Mouse (Mus musculus) thymus, adult 18-20 months (tissue): Measurements from ENCODE around the gene Bag6.

Experiments used
- DNase-seq, 2 experiments: peaks; one replicate each; pipeline ENCODE4 v3.0.0; 2022; ENCODE audit warnings: mixed read lengths in 2 of 2

Bag6 gene

DNA sequence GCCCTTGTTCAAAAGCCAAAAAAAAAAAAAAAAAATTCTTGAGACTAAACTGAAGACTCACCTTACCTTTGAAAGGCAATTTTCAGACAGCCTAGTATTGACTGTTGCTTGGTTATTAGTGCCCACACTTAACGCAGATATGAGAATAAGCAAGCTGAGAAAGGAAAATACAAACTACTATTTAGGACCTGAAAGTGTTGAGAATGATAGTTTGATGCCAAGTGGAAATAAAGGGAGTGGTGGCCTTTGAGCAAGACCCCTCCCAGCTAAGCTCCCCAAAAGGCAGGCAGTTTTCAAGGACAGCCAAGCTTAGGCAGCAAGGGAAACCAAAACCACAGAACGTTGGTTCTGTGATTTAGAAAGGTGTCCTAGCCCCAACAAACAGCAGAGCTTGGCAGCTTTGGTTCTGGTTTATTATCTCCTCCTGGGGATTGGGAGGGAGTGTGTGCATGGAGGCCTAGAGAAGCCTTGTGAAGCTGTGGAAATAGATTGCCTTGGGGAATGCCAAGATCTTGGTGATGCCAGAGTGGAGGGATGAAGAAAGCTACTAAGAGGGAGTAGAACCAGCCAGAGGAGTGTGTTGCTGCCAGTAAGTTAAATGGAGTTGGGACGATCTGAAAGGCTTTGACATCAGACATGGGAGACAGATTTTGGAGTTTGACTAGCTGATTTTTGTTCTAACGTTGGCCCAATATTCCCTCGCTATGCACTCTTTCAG, 13.1 kb downstream of the Bag6 start:
- no peak for DNase-seq

DNA sequence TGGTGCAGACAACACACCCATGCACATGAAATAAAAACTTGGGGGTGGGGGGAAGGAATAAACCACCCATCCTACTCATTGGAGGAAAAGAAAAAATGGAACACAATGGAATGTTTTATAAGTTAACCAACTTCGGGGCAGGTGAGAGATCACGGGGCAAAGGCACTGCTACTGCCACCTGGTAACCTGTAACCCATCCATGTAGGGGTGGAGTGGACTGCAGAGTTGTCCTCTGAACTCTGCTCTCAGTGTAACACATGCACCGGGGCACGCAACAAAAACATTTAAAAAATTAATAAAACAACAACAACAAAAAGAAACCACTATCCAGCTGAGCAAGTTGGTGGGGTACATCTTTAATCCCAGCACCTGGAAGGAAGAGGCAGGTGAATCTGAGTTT, 17.1 kb downstream of the Bag6 start:
- DNase-seq, result no peak

DNA sequence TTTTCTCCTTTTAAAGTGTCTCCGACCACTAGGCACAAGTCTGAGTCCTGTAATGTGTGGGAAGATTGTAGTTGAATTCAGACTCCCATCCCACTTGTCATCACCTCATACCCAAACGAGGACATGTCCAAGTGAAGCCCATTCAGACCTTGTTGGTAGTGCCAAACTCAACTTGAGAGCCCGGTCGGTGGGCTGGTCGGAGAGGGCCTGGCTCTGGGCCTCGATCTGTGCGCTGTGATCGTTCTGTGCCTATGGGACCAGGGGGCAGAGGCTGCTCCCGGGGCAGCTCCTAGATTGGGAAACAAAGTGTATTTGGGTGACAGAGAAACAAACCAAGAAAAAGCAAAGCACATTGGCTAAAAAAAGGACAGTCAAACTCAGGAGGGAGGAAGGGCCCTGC, 18.1 kb downstream of the Bag6 start:
- no peak for DNase-seq

DNA sequence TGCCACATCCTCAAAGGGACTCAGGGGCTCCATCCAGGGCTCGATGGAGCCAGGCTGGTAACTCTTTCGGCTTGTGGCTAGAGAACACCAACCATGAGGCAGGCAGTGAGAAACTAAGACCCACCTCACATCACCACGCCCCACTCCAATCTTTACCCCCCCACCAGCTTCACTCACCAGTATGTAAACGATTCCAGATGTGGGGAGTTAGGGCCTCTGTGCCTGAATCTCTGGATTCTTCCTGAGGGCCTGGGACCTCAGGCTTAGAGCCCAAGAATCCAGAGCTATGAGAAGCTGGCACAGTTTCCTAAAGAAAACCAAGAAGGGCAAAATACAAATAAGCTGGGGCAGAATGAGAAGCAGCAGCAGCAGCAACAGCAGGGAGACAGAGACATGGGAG, 19.0 kb downstream of the Bag6 start:
- DNase-seq, result no peak

DNA sequence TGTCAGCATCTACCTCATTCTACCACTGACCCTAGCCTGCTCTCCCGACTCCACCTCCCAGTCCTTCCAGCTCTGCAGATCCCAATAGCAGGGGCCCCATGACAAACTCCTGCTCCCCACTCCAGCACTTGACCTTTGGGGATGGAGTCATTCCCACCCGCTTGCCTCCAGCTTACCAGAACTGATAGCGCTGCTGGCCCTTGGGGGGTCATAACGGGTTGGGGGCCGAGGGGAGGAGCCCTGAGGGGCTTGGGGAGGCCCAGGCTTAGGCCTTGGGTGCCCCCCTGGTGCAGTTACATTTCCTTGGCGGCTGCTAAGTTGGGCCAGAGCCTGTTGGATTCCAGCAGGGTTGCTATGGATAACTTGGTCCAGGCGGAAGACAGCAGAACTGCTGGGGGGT, 19.6 kb downstream of the Bag6 start:
- no peak for DNase-seq

DNA sequence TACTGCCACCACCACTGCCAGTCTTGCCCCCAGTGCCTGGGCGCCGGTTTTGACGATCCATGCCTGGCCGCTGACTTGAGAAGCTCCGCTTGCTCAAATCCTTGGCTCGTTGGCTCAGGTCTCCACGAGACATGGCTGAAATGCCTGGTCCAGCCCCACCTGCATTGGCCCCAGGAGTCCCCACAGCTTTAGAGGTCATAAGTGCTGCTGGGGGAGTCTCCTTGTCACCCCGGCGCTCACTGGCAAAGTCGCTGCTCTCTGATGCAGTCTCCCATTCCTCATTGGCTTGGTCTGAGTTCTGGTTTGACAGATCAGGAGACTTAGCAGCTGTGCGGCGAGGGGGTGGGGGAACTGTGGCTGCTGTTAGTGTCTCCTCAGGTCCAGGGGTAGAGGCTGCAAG, 20.5 kb downstream of the Bag6 start:
- no peak for DNase-seq

DNA sequence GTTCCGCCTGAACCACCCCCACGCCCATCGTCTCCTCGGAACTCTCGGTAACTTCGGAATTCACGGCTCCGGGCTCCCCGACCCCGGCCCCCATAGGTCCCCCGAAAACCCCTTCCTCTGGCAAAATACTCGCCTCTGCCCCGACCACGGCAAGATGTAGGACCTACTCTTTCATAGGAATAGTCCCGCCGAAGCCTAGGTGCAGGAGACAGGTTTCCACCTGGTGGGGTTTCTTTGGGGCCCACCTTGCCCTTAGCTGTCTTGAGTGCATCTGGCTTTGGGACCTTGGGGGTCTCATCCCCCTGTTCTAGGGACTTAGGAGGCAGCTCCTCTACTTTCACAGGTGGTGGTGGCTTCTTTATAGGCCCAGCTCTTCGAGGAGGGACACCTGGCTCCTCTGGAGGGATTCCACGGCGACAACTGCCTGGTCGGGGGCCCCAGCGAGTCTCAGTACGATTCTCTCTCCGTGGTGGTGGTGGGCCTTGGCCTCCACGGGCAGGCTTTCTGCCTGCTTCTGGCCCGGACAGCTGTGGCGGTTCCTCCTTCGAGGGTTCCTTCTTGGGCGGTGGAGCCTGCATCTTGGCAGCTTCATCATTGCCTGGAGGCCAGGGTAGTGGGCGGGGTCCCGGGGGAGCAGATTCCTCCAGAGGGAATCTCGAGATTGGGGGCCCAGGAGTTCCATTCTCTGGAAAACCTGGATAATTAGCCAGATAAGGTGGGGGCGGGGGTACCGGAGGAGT, 21.7 kb downstream of the Bag6 start:
- DNase-seq, result no peak

DNA sequence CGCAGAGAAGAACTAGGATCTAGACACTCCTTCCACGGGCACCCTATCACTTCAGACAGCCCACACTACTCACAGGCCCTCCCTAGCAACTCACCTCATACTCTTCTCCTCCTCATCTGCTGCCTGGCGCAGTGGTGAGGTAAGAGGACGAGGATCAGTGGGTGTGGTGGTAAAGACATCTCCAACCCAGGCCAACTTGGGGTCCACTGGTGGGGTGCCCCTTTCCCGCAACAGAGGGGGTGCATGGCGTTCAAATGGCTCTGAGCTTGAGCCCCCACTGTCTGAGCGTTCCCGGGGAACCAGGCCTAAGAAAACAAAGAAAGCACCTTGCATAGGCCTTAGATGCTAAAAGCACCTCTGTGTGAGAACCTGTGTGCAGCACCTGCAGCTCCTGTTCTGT, 22.3 kb downstream of the Bag6 start:
- DNase-seq, result no peak

DNA sequence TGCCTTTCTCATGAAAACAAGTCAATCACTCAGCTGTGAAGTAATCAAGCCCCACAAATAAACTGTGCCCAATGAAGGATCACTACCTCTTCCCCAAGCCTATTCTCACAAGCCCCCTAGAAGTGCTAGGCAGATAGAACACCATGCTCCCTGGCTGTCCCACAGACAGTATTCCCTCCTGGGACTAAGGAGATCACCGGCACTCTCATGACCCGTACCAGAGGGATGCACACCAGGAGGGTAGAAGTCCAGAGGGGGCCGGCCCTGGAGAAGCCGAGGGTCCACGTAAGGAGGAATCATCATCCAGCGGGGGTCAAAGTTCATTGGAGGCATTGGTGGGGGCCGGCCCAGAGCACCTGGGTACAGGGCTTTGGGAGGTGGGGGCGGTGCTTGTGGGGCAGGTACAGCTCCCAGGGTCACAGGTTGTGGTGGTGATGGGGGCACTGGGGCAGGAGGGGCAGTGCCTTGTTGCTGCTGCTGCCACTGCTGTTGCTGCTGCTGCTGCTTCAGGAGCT, 22.7 kb downstream of the Bag6 start:
- no peak for DNase-seq

DNA sequence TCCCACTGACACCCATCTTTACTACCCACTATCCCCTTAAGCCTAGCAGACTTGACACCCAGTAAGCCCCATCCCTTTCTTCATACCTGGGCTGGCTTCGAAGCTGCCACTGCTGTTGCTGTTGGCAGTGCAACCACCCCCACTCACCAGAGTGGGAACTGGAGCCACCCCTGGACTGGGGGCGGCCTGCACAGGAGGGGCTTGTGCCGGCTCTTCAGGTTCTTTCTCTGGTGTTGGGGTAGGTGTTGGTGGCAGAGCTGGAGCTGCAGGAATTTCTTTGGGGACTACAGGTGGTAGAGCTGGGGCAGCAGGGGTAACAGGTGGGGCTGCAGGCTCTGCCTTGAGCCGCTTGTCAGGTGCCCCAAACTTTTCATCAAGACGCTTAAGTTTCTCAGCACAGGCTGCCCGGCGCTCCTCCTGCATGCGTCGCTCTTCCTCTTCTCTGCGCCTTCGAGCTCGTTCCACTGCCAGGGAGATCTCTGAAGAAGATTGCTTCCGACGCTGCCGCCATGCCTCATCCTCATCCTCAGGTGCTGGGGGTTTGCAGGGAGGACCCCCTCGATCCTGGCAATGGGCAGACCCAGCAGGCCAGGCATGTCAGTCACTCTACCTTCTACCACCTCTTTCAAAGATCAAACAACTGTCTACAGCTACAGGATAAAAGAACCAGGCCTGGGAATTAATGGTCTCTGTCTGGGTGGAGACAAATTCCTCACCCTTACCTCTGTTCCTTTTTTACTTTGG, 24.0 kb downstream of the Bag6 start:
- no peak for DNase-seq

DNA sequence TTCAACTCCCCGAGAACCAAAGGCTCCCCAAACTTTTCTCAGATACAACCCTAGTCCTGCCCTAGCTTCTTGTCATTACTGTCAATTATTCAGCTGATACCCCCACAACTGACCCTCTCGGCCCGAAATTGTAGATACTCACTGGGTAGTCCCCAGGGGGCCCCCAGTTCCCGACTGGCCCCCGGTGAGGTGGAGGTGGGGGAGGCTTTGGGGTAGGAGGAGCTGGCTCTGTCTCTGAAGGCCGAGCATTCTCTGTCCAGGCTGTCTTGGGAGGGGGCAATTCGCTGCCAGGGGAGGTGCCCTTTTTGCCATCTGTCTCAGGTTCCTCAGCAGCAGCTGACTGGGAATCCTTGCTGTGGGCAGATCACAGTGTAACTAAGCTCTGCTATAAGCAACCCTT, 24.7 kb downstream of the Bag6 start:
- DNase-seq, result no peak

DNA sequence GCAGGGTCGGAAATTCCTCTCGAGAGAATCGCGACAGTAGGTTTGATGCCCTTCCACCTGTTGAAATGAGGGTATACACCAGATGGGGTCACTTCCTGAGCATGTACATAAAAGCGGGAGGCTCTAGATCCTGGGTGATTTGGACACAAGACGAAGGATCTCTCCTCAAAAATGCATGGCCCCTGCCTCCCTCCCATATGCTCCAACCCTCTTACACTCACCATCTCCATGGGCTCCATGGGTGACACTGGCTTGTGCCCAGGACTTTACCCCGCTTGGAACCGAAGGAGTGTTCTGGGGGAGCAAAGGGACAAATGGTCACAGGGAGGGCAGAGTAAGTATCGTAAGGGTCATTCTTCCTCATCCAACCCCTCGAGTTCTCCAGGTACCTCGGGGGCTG, 26.4 kb downstream of the Bag6 start:
- DNase-seq, result no peak

DNA sequence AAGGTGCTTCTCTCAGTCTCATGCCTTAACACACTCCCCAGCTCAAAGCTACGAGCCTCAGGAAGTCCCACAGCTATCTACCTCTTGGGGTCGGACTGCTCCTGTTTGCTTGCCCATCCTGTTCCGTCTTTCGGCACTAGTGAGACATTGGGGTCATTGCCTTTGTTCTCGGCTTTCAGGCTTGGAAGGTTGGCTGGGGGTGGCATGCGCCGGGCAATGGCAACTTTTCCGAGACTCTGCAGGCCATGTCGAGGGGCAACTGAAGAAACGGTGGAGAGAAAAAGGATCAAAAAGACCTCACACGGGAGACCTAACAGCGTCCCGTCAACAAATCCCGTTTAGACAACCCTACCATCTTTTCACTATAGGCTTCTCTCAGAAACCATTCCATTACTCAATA, 27.1 kb downstream of the Bag6 start:
- DNase-seq, result no peak

DNA sequence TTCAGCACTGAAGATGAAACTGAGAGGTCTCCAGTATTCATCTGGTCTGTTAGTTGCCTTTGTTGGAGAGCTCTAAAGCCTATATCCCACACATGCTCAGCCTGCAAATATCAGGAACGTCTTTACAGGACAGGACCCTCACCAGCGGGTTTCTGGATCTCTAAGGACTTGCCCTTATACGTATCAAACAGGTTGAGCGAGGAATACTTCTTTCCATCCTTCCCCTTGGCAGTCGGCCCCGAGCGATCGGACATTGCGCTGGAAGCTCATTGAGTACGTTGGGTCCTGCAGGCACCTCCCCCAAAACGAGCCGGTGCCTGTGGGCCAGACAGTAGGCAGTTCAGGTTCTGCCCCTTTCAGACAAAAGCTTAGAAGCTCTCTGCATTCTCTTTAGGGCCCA, 27.8 kb downstream of the Bag6 start:
- no peak for DNase-seq

DNA sequence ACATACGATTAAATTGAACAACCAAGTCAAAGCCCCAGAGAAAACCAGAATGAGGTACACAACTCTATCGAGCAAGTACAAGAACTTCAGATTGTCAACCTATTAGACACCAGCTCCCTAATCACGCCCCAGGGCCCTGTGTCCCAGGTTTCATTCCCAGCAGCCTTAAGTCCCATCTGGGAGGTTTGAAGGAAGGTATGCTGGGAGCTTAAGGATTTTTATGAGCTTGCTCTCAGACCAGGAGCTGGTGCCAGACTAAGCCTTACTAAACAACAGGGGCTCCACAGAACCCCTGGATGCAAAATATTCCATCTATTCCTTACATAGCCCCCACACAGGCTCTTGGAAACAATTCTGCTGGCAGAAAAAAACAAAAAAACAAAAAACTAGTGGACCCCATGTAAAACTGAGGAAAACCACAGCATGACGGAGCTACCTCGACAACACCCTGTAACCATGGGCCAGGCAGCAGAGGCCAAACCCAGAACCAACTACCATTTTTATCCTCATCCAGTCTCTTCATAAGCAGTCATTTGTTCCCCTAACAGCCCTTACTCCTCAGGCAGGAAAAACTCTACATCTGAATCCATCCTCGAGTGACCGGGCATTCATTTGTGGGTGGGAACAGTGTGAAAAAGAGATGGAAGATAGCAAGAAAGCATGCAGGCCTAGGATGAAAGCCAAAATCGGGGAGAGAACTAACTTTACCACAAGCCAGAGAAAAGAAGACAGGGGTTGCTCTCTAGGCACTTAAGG, 28.5 kb downstream of the Bag6 start:
- no peak for DNase-seq

DNA sequence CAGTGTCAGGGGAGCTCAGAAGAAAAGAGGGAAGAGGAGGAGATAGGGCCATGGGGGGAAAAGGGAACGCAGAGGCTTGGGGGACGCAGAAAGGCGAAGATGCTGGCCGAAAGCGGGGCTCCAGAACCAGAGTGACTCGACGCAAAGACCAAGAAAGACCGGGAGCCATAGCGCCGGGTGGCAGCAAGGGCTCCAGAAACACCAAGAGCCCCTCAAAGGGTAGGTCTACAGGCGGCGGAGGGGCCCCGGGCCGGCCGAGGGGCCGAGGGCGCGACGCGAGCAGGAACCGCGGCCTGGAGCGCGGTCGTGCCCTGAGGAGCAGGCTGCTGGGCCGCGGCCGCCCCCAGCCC, 29.2 kb downstream of the Bag6 start:
- peak; percentile 36 to 45 for DNase-seq

DNA sequence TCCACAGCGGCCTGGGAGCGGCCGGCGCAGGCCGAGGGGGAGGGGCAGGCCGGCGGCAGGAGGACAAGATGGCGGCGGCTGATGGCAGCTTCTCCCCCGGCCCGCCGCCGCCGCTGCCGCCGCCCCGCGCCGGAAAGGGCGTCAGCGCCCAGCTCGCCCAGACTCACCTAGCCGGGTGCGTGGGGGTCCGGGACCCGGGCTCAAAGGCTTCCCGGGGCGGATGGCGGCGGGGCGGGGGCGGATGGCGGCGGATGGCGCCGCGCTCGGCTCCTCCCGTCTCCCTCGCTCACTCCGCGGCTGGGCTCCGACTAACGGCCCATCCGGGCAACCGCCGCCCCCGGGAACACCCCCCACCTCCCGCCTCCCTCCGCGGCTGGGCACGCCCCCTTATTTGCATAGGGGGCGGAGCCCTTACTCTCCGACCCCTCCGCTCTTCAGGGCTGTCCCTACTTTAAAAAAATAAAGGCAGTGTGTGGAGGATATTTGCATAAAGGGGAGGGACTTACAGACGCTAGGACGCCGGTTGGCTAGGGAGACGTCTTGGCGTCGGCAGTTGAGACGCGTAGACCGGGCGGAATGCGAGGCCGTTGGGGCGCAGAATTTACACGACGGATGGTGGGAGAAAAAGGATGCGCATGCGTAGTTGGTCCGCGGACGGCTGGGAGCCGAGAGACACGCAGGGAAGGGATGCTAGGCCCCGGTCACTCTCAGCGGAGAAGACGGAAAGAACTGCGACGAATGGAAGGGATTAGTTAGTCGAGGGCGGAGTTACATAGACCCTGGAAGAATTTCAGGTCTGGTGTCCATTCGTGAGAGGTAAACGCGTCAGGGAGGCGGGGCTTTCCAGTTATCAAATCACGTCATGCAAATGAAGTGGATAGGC, 29.8 kb downstream of the Bag6 start, which contains the start of gene Prrc2a:
TSS of gene Prrc2a (minus strand) at position 330 of the 883 bp plus-strand sequence.
- peak; percentile 97 to 98 for DNase-seq

DNA sequence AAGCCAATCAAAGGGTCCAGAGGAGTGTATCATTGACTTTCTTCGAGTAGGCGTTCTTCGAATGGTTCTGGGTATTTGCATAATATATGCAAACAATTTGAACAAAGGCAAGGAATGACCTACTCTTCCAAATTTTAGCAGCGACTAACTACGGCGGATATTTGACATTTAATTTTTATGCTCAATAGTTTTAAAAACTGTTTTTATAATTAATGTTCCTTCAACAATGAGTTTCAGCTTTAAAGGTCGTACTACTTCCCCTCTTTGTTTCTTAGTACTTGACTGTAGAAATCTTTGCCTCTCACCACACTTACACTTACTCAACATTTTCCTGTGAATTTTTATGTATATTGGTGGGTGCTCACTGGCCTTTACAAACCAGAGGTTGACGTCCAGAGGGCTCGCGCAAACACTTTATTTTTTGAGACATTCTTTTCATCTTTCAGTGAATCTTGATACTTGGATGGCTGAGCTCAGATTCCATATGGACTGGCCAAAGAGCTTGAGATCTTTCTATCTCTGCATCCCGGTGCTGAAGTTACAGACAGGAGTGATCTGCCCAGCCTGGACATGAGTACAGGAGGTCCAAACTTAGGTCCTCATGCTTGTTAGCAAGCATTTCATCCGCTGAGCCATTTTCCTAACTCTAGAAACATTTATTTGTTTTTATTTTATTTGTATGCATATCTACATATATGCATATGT, 30.6 kb downstream of the Bag6 start:
- DNase-seq, result no peak

DNA sequence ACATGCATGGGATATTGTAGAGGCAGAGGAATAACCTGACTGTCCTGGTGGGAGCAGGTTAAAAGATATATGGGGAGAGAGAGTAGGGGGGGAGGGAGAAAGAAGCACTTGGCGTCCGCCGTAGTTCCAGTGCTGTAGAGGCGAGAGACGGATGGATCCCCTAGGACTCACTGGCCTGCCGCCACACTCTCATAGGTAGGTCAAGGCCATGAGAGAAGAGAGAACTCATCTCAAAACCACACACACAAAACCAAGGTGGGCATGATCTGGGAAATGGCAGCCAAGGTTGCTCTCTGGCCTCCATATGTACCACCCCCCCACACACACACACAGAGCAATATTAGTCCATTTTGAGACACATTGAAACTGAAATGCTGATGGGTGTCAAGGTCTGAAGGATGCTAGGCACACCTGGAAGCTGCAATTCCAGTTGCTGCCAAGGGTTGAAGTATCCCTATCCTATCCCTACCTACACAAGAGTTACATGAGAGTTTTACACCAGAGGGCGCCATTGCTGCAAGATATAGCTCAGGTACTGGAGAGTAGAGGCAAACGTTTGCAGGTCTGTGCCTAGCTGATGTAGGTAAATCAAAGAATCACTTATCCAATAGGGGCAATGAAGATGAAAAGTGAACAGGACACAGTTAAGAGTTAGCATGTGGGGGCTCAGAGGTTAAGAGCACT, 31.5 kb downstream of the Bag6 start:
- peak in 1 of 2 experiments; percentile 66 for DNase-seq

DNA sequence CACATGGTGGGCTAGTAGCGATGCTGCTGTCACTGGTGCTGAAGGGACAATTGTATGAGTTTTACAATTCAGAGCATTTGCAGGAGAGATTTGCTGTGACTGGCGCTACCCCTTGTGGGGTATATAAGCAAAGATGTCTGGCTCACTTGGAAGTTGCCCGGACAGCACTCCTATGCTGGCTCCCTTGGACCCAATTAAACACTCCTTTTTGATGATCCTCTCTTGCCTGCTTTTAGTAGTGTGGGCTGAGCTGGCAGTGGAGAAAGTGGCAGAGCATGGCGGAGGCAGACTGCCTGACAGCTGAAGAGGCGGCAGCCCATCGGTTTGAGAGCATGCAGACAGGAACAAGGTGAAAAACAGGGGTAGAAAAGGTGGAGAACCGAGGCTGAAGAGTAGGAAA, 32.8 kb downstream of the Bag6 start:
- DNase-seq, result no peak
